ENCODE assay signal across 18 mouse cellular contexts in genomic region chr17:28701737-28702136, GRCm38 (mm10). TPM values are rescaled to one million over a fixed set of nuclear protein-coding genes. Genes with fewer than 3 reads are reported as not detected.
DNase-seq lines count a peak whose midpoint lies in the region; ATAC-seq and TF ChIP-seq lines count a peak whose summit lies in the region.
"Had no signal": no experiment of that assay in that cellular context is flagged by ENCODE, and none has a peak within 500 bp of the region (broad histone marks: within the 10 kb centered on the region; RNA-seq: fewer than 3 reads in every experiment).

No protein-coding gene starts in this region.

- 64% methylated on average over 3 of the region's 3 CpGs for WGBS in kidney, adult 2 months
- 91% methylated on average over 3 of the region's 3 CpGs for WGBS in kidney, embryonic 14.5 days
- 93% methylated on average over 3 of the region's 3 CpGs for WGBS in neural tube, embryonic 15.5 days
- 83% methylated on average over 3 of the region's 3 CpGs for WGBS in forebrain, embryonic 10.5 days

- no peaks in the 10 kb centered on the region for H3K9me3 ChIP-seq in kidney, embryonic 14.5 days (ENCODE audit: control insufficient read depth, low read length)
- no peaks in the 10 kb centered on the region for H3K9me3 ChIP-seq in megakaryocyte, embryonic 14.5 days
- no peaks in the 10 kb centered on the region for H3K9me3 ChIP-seq in neural tube, embryonic 15.5 days (replicated peaks)
- H3K9me3 ChIP-seq in forebrain, embryonic 10.5 days: no peaks in the 10 kb centered on the region
- H3K9me3 ChIP-seq: embryonic facial prominence, embryonic 10.5 days; forebrain, embryonic 12.5 days; hindbrain, embryonic 12.5 days; kidney, embryonic 15.5 days; stomach, embryonic 15.5 days had no signal

- DNase-seq in heart, adult 11 months: peak; percentile 92
- DNase-seq in heart, adult 8-10 months (ENCODE audit: low spot score): no peak
- DNase-seq in kidney, adult 2 months: peak; percentile 47
- no peak for DNase-seq in forebrain, embryonic 10.5 days (ENCODE audit: extremely low spot score, low spot score)
- DNase-seq: cerebellum, adult 9-10 months; layer of hippocampus, postnatal 36 days; retina, postnatal 1 day; thymus, adult 2 months had no signal

- no peak overlapping the region for H3K27ac ChIP-seq in kidney, adult 2 months (ENCODE audit: insufficient read depth, low read depth, low read length)
- H3K27ac ChIP-seq in kidney, embryonic 14.5 days (ENCODE audit: low read depth, low read length): no peak overlapping the region
- no peak overlapping the region for H3K27ac ChIP-seq in neural tube, embryonic 15.5 days (replicated peaks)
- H3K27ac ChIP-seq in forebrain, embryonic 10.5 days: no peak overlapping the region
- H3K27ac ChIP-seq: embryonic facial prominence, embryonic 10.5 days; forebrain, embryonic 12.5 days; hindbrain, embryonic 12.5 days; stomach, embryonic 15.5 days had no signal

- H3K4me1 ChIP-seq in kidney, adult 2 months (ENCODE audit: control insufficient read depth, insufficient read depth, low read length): peaks cover 47% of the 10 kb centered on the region
- peaks cover 20% of the 10 kb centered on the region for H3K4me1 ChIP-seq in kidney, embryonic 14.5 days (ENCODE audit: control insufficient read depth, insufficient read depth, low read length)
- peaks cover 87% of the 10 kb centered on the region for H3K4me1 ChIP-seq in megakaryocyte, embryonic 14.5 days
- H3K4me1 ChIP-seq in neural tube, embryonic 15.5 days: peaks cover 20% of the 10 kb centered on the region
- H3K4me1 ChIP-seq in forebrain, embryonic 10.5 days: peaks cover 29% of the 10 kb centered on the region

- H3K4me3 ChIP-seq in kidney, adult 2 months (ENCODE audit: insufficient read depth, low read depth, low read length): no peak overlapping the region
- H3K4me3 ChIP-seq in kidney, embryonic 14.5 days (ENCODE audit: low read length): no peak overlapping the region
- peak overlapping the region; percentile 16 for H3K4me3 ChIP-seq in megakaryocyte, embryonic 14.5 days (replicated peaks)
- no peak overlapping the region for H3K4me3 ChIP-seq in neural tube, embryonic 15.5 days (replicated peaks)
- no peak overlapping the region for H3K4me3 ChIP-seq in forebrain, embryonic 10.5 days
- H3K4me3 ChIP-seq: embryonic facial prominence, embryonic 10.5 days; forebrain, embryonic 12.5 days; hindbrain, embryonic 12.5 days; kidney, embryonic 15.5 days; stomach, embryonic 15.5 days had no signal

- no peaks in the 10 kb centered on the region for H3K27me3 ChIP-seq in kidney, adult 2 months (replicated peaks; ENCODE audit: control insufficient read depth, insufficient read depth, low read length)
- H3K27me3 ChIP-seq in kidney, embryonic 14.5 days (ENCODE audit: control insufficient read depth, insufficient read depth, low read length): no peaks in the 10 kb centered on the region
- H3K27me3 ChIP-seq in megakaryocyte, embryonic 14.5 days (replicated peaks): no peaks in the 10 kb centered on the region
- H3K27me3 ChIP-seq in neural tube, embryonic 15.5 days (replicated peaks): no peaks in the 10 kb centered on the region
- no peaks in the 10 kb centered on the region for H3K27me3 ChIP-seq in forebrain, embryonic 10.5 days (ENCODE audit: poor library complexity, severe bottlenecking)
- H3K27me3 ChIP-seq: forebrain, embryonic 12.5 days; hindbrain, embryonic 12.5 days; kidney, embryonic 15.5 days; stomach, embryonic 15.5 days had no signal

- no peak for TF ChIP-seq POLR2A in kidney, adult 2 months (IDR thresholded peaks at IDR 0.05; ENCODE audit: low read depth, low read length)

- no peak for ATAC-seq in kidney, embryonic 14.5 days (ENCODE audit: low FRiP score, low TSS enrichment)
- no peak for ATAC-seq in megakaryocyte, adult 5-6 weeks (ENCODE audit: poor library complexity, severe bottlenecking)
- no peak for ATAC-seq in neural tube, embryonic 15.5 days (ENCODE audit: low FRiP score)
- ATAC-seq: midbrain, embryonic 16.5 days had no signal

- no peak overlapping the region for H3K4me2 ChIP-seq in kidney, embryonic 14.5 days (replicated peaks; ENCODE audit: low read depth, low read length)
- no peak overlapping the region for H3K4me2 ChIP-seq in neural tube, embryonic 15.5 days
- H3K4me2 ChIP-seq: forebrain, embryonic 12.5 days; hindbrain, embryonic 12.5 days; kidney, embryonic 15.5 days; stomach, embryonic 15.5 days had no signal

- H3K36me3 ChIP-seq in kidney, adult 2 months (ENCODE audit: control insufficient read depth, insufficient read depth, low read length): no peaks in the 10 kb centered on the region
- no peaks in the 10 kb centered on the region for H3K36me3 ChIP-seq in kidney, embryonic 14.5 days (ENCODE audit: control insufficient read depth, insufficient read depth, low read length)
- peaks cover 85% of the 10 kb centered on the region for H3K36me3 ChIP-seq in megakaryocyte, embryonic 14.5 days (replicated peaks; ENCODE audit: low read length)
- no peaks in the 10 kb centered on the region for H3K36me3 ChIP-seq in neural tube, embryonic 15.5 days
- H3K36me3 ChIP-seq in forebrain, embryonic 10.5 days (replicated peaks): peaks cover 26% of the 10 kb centered on the region
- H3K36me3 ChIP-seq: forebrain, embryonic 12.5 days; hindbrain, embryonic 12.5 days; stomach, embryonic 15.5 days had no signal

- no peak overlapping the region for H3K9ac ChIP-seq in kidney, embryonic 14.5 days (ENCODE audit: low read depth, low read length)
- H3K9ac ChIP-seq in neural tube, embryonic 15.5 days (replicated peaks): no peak overlapping the region
- H3K9ac ChIP-seq: forebrain, embryonic 12.5 days; hindbrain, embryonic 12.5 days; kidney, embryonic 15.5 days; stomach, embryonic 15.5 days had no signal

- no peak for TF ChIP-seq CTCF in kidney, adult 2 months (conservative IDR thresholded peaks at IDR 0.05; ENCODE audit: insufficient read depth, insufficient read length, low read depth, low read length)

RNA-seq across cellular contexts. Expression of gene Mapk14, which starts 10.6 kb away (rescaled TPM):
- total RNA-seq in heart, adult 8-10 months (2022): 10 to 100 TPM; 48.9 to 61.5 (median 52.0) TPM
- 92.2 and 97.3 TPM in 2 replicates for polyA plus RNA-seq in kidney, adult 2 months (2012; rRNA removed)
- polyA plus RNA-seq in kidney, embryonic 14.5 days (2014; fragmentation: Nextera tagmentation; extraction: Ambion mirVana): 36.4 and 61.6 TPM in 2 replicates
- 23.4 and 34.8 TPM in 2 replicates for polyA plus RNA-seq in megakaryocyte, embryonic 14.5 days (2012; ENCODE audit: insufficient read depth, low replicate concordance)
- total RNA-seq in megakaryocyte, adult 5-6 weeks (2015): 163 and 164 TPM in 2 replicates
- total RNA-seq in megakaryocyte, adult 5-6 weeks (2017): 143 and 160 TPM in 2 replicates
- 25.2 and 31.0 TPM in 2 replicates for polyA plus RNA-seq in neural tube, embryonic 15.5 days (2015; fragmentation: Nextera tagmentation; extraction: Ambion mirVana)
- polyA plus RNA-seq in forebrain, embryonic 10.5 days (2016; fragmentation: Nextera tagmentation; extraction: Ambion mirVana): 41.2 and 42.2 TPM in 2 replicates

RNA-seq across cellular contexts. Expression of gene Slc26a8, which starts 11.7 kb away (rescaled TPM):
- under 1 TPM in 2 of 4 experiments, not detected in 2; 0.37 to 0.65 TPM for total RNA-seq in heart, adult 8-10 months (2022)
- polyA plus RNA-seq in kidney, adult 2 months (2012; rRNA removed): 0.86 and 0.91 TPM in 2 replicates
- 0.69 and 1.3 TPM in 2 replicates for polyA plus RNA-seq in kidney, embryonic 14.5 days (2014; fragmentation: Nextera tagmentation; extraction: Ambion mirVana)
- 1.2 and 1.4 TPM in 2 replicates for polyA plus RNA-seq in megakaryocyte, embryonic 14.5 days (2012; ENCODE audit: insufficient read depth, low replicate concordance)
- total RNA-seq in megakaryocyte, adult 5-6 weeks (2015): 0.52 and 0.58 TPM in 2 replicates
- 0.33 TPM in 1 of 2 replicates, not detected in the other for total RNA-seq in megakaryocyte, adult 5-6 weeks (2017)
- 0.88 and 1.0 TPM in 2 replicates for polyA plus RNA-seq in neural tube, embryonic 15.5 days (2015; fragmentation: Nextera tagmentation; extraction: Ambion mirVana)
- polyA plus RNA-seq in forebrain, embryonic 10.5 days (2016; fragmentation: Nextera tagmentation; extraction: Ambion mirVana): 0.50 and 0.58 TPM in 2 replicates

RNA-seq across cellular contexts. Expression of gene AC170998.1, which starts 24.1 kb away (rescaled TPM):
- total RNA-seq in heart, adult 8-10 months (2022): 1 to 10 TPM in 2 of 4 experiments, under 1 TPM in 1, not detected in 1; 0.46 to 1.5 (median 1.1) TPM
- 0.63 and 0.94 TPM in 2 replicates for polyA plus RNA-seq in kidney, adult 2 months (2012; rRNA removed)
- polyA plus RNA-seq in kidney, embryonic 14.5 days (2014; fragmentation: Nextera tagmentation; extraction: Ambion mirVana): 2.7 and 3.3 TPM in 2 replicates
- polyA plus RNA-seq in megakaryocyte, embryonic 14.5 days (2012; ENCODE audit: insufficient read depth, low replicate concordance): not detected in 2 replicates
- total RNA-seq in megakaryocyte, adult 5-6 weeks (2015): 5.9 and 8.8 TPM in 2 replicates
- total RNA-seq in megakaryocyte, adult 5-6 weeks (2017): 1.4 and 3.7 TPM in 2 replicates
- 2.7 and 3.0 TPM in 2 replicates for polyA plus RNA-seq in neural tube, embryonic 15.5 days (2015; fragmentation: Nextera tagmentation; extraction: Ambion mirVana)
- polyA plus RNA-seq in forebrain, embryonic 10.5 days (2016; fragmentation: Nextera tagmentation; extraction: Ambion mirVana): 2.6 and 4.3 TPM in 2 replicates

Comparison
In these comparisons a context has a peak if more than half of its experiments do, and no peak if none do; other contexts are left out.
1. DNase-seq: peak in heart, adult 11 months (single experiment) and kidney, adult 2 months (single experiment); none in heart, adult 8-10 months (single experiment) and forebrain, embryonic 10.5 days (single experiment).